Mouse (Mus musculus) neural tube, embryonic 13.5 days (tissue): Measurements from ENCODE around the gene Ap2b1. TPM values are rescaled to one million over a fixed set of nuclear protein-coding genes. Genes with fewer than 3 reads are reported as not detected.

Experiments
- ATAC-seq: fragments of 200-750 bp; cut with Nextera tagmentation; 2 replicates; pipeline ENCODE4 v1.8.0; 2017; ENCODE audit warnings: low read depth, mild to moderate bottlenecking, moderate TSS enrichment, moderate library complexity
- H3K27ac ChIP-seq: fragments of 300-500 bp; sonication (generic); replicated peaks from 2 replicates; pipeline ENCODE4 v1.5.1; 2015; ENCODE audit warnings: moderate library complexity, mild to moderate bottlenecking, inconsistent platforms
- H3K27me3 ChIP-seq: fragments of 300-500 bp; sonication (generic); 2 replicates; pipeline ENCODE4 v1.6.1; 2015; ENCODE audit warnings: mild to moderate bottlenecking, inconsistent platforms
- H3K36me3 ChIP-seq: fragments of 300-500 bp; sonication (generic); 2 replicates; pipeline ENCODE4 v1.6.1; 2015; ENCODE audit warnings: mild to moderate bottlenecking, inconsistent platforms
- H3K4me1 ChIP-seq: fragments of 300-500 bp; sonication (generic); replicated peaks from 2 replicates; pipeline ENCODE4 v1.6.1; 2015; ENCODE audit warnings: inconsistent platforms
- H3K4me2 ChIP-seq: fragments of 300-500 bp; sonication (generic); 2 replicates; pipeline ENCODE4 v1.6.1; 2015; ENCODE audit warnings: inconsistent platforms, mild to moderate bottlenecking, moderate library complexity
- H3K4me3 ChIP-seq: fragments of 300-500 bp; sonication (generic); 2 replicates; pipeline ENCODE4 v1.5.1; 2015; ENCODE audit warnings: mild to moderate bottlenecking, inconsistent platforms
- H3K9ac ChIP-seq: fragments of 300-500 bp; sonication (generic); 2 replicates; pipeline ENCODE4 v1.6.1; 2015; ENCODE audit warnings: moderate library complexity, mild to moderate bottlenecking, inconsistent platforms
- H3K9me3 ChIP-seq: fragments of 300-500 bp; sonication (generic); 2 replicates; pipeline ENCODE4 v1.6.1; 2016; ENCODE audit warnings: inconsistent platforms
- WGBS: fragments of 180-500 bp; shearing (Covaris S2); methylation state at CpG from one replicate; pipeline ENCODE4 v1.1.7; 2015; 5-methylcytosine and 5-hydroxymethylcytosine counted together
- polyA plus RNA-seq: library from polyadenylated mRNA; unstranded; fragments of >200 nt; fragmentation: Nextera tagmentation; extraction: Ambion mirVana; gene quantifications from 2 replicates; pipeline ENCODE4 v1.2.1, GENCODE M21; 2015

The Ap2b1 gene
- polyA plus RNA-seq, 1 experiment from 2014 or later = 115 TPM

DNA sequence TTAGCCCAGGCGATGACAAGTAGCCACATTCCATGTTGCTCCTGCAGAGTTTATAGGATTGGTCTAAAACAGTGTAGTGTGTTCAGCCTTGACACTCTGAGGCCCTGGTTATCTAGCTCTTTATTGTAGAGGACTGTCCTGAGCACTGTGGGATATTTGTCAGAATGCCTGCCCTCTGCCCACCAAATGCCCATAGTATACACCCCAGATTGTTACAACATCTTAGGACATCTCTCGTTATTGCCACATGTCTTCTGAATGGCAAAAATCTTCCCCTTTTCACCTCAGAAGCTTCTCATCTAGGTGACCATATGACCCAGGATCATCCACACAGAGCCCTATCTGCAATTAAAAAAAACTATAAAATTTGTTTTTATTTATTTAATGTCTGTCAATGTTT, 133.7 kb downstream of the Ap2b1 start:
- H3K4me1 ChIP-seq = no peaks in the 10 kb centered on the region
- no peak overlapping the region for H3K4me3 ChIP-seq
- 67% methylated on average over 2 of the region's 2 CpGs for WGBS
- H3K9ac ChIP-seq = no peak overlapping the region
- H3K27ac ChIP-seq = no peak overlapping the region
- no peak overlapping the region for H3K4me2 ChIP-seq
- peaks cover 26% of the 10 kb centered on the region for H3K27me3 ChIP-seq
- no peak for ATAC-seq
- H3K36me3 ChIP-seq = no peaks in the 10 kb centered on the region
- H3K9me3 ChIP-seq = no peaks in the 10 kb centered on the region

DNA sequence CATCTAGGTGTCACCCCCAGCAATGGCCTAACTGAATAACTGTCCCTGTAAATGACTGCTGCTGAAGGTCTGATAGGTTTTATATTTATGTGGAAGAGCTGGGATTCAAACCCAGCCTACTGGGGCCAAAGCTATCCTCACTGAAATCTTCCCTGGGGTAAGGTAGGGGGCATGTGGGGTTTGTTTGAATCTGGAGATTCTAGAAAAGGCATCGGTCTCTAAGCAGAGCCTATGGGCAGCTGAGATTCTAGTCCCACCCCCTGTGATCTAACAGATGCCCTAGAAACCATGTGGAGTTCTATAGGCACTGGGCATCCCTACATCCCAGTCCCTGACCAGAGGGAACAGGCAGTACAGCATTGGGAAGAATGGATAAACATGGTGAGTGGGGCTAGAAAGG, 138.6 kb downstream of the Ap2b1 start, which contains the start of gene 1700020L24Rik:
1700020L24Rik (plus strand) TSS at position 301 of the 400 bp plus-strand sequence.
- H3K36me3 ChIP-seq = no peaks in the 10 kb centered on the region
- no peaks in the 10 kb centered on the region for H3K9me3 ChIP-seq

DNA sequence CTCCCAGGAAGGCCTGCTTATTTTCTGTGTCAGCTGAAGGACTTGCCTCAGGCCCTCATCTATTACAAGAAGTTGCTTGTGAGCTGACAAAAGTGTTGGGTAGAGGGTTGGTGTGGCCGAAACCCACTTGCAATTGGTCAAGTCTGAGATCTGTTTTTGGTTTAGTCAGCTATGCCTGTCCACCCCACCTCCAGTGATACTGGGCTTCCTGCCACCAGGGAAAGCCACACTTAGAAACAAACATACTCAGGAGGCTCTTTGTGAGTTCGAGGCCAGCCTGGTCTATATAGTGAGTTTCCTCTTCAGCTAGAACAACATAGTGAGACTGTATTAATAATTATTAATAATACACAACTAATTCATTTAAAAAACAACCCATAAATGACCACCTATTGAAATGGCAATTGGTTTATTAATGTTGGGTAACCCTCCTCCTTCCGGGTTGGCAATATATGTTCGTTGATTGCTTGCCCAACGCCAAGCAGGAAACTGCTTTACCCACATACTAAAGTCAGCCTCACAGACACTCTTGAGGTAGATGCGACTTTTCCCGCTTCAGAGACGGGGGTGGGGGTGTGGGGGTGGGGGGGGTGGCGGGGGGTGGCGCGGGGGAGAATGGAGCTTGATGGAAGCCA, 140.7 kb downstream of the Ap2b1 start:
- H3K9me3 ChIP-seq = no peaks in the 10 kb centered on the region
- WGBS = 34% methylated on average over 11 of the region's 11 CpGs

More for the DNA sequence above, 138.6 kb downstream of the Ap2b1 start, which contains the start of gene 1700020L24Rik:
- 86% methylated on average over 1 of the region's 1 CpGs for whole genome bisulfite sequencing
- H3K4me1 ChIP-seq = peaks cover 7% of the 10 kb centered on the region
- no peak within 1 kb of the TSS for H3K4me3 ChIP-seq
- H3K27ac ChIP-seq = no peak within 1 kb of the TSS
- H3K4me2 ChIP-seq = no peak within 1 kb of the TSS
- ATAC-seq = no peak
- no peak within 1 kb of the TSS for H3K9ac ChIP-seq
- peaks cover 27% of the 10 kb centered on the region for H3K27me3 ChIP-seq

DNA sequence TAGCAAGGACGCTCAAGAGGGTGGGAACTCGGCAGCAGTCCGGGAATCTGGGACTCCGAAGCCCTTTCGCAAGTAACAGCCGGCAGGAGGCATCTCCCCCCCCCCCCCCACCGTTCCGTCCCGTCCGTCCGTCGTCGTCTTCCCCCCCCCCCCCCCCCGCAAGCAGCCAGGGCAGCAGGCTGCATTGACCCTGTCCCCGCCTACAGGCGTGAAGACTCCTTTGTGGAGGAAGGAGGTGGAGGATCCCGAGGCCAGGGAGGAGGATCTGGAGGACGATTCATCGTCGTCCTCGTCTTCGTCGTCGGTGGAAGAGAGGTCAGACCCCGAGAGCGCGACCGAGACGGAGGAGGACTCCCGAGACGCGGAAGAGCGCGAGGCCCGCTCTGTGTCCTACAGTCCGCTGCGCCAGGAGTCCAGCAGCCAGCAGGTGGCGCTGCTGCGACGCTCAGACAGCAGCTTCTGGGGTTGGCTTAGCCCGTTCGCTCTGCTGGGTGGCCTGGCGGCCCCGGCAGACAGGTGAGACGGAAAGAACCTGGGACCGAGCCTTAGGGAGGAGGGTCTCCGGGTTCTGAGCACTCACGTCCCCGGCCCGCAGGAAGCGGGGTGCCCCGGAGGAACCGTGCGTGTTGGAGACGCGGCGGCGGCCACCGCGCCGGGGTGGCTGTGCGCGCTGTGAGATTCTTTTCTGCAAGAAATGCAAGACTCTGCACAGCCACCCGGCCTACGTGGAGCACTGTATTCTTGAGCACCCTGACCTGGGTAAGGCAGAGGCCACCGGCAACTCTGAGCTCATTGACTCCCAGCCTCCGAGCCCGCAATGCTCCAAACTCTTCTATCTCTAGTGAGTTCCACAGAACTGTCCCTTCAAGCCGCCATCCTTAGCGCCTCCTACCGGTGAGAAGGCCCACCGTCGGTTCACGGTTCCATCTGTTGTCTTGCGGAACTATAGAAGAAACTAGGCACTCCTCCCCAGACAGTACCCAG, 141.5 kb downstream of the Ap2b1 start:
- peak overlapping the region; percentile 58 for H3K4me3 ChIP-seq
- no peaks in the 10 kb centered on the region for H3K36me3 ChIP-seq
- H3K4me1 ChIP-seq = peaks cover 18% of the 10 kb centered on the region
- H3K9me3 ChIP-seq = no peaks in the 10 kb centered on the region
- H3K27me3 ChIP-seq = peaks cover 56% of the 10 kb centered on the region
- peak; percentile 95 for ATAC-seq
- H3K27ac ChIP-seq = no peak overlapping the region
- under 1% methylated on average over 63 of the region's 75 CpGs for WGBS
- H3K9ac ChIP-seq = peak overlapping the region; percentile 73
- peak overlapping the region; percentile 84 for H3K4me2 ChIP-seq

More for the DNA sequence above, 140.7 kb downstream of the Ap2b1 start:
- Histone ChIP-seq H3K4me1 (peaks cover 14% of the 10 kb centered on the region), H3K27me3 (peaks cover 48% of the 10 kb centered on the region), H3K9ac (peak overlapping the region; percentile 73), H3K4me3 (peak overlapping the region; percentile 58), H3K27ac (no peak overlapping the region), H3K36me3 (no peaks in the 10 kb centered on the region), H3K4me2 (peak overlapping the region; percentile 84)
- no peak for ATAC-seq

DNA sequence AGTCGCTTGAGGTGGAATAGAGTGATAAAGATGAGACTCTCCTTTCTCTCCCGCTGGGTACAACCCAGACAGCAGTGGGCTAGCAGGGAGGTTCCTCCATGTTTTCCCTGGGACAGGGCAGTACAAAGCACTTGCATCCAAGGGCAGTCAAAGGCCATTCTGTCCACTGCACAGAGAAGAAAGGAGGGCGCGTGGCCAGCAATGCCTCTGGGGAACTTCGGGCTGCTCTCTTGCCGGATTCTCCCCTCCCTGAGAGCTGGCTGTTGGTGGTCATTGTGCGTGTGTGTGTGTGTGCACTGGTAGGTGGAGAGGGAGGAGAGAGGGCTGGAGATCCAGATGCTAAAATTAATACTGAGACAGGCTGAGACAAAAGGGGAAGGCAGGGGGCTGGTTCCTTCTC, 142.4 kb downstream of the Ap2b1 start:
- Histone ChIP-seq H3K4me1 (peaks cover 18% of the 10 kb centered on the region), H3K27ac (no peak overlapping the region), H3K9ac (no peak overlapping the region), H3K27me3 (peaks cover 64% of the 10 kb centered on the region), H3K9me3 (no peaks in the 10 kb centered on the region), H3K4me2 (peak overlapping the region; percentile 84; the same call in 1 of the 2 replicates), H3K4me3 (no peak overlapping the region), H3K36me3 (no peaks in the 10 kb centered on the region)
- 39% methylated on average over 7 of the region's 7 CpGs for WGBS
- ATAC-seq = no peak

DNA sequence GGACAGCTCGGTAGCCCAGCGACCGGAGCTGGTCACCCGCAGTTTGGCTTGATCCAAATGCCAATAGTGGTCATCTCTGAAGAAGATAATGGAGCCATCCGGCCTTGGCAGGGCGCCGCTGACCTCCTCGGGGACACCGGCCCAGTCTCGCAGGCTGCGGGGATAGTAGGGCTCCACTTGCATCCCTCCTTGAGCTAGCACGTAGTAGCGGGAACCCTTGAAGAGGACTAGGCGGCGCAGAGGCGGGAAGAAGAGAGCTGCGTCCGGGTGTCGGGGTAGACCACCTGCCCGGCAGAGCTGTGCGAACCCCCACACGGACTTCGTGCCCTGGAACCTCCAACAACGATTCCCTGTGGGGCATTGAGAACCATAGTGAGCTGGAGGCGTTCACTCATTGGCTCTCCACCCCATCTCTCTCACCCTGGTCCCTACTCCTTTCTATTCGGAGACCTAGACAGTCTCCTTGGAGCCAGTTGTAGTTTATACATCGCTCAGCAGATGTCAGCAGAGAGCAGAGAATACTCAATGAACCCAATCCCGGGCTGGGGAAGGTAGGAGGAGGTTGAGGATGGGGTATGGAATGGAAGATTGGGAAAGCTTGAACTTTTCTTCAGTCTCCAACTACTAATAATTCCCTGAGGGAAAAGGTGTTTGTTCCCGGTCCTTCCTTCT, 143.9 kb downstream of the Ap2b1 start:
- H3K27me3 ChIP-seq = peaks cover 70% of the 10 kb centered on the region
- H3K36me3 ChIP-seq = no peaks in the 10 kb centered on the region
- ATAC-seq = peak; percentile 17; the same call in 1 of the 2 replicates
- peak overlapping the region; percentile 34; the same call in 1 of the 2 replicates for H3K9ac ChIP-seq
- H3K27ac ChIP-seq = no peak overlapping the region
- WGBS = 12% methylated on average over 29 of the region's 29 CpGs
- H3K4me1 ChIP-seq = peaks cover 23% of the 10 kb centered on the region
- no peaks in the 10 kb centered on the region for H3K9me3 ChIP-seq
- H3K4me2 ChIP-seq = peak overlapping the region; percentile 51
- peak overlapping the region; percentile 17 for H3K4me3 ChIP-seq

DNA sequence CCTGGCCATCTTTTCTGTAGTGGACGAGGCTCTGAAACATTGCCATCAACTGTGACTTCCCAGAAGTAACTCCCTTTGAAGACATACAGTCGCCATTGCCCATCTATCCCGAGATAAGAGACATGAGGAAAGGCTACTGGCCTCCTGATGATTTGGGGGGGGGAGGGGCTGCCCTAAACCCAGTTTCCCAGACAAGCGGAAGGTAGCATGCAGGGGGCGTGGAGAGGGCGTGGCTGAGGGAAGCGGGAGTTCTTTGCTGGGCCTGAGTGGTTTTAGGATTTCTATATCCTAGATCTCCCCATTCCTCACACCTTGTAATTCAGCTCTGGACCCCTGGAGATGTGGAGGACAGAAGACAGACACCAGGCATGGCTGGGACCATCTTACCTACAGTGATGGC, 145.0 kb downstream of the Ap2b1 start:
- H3K9ac ChIP-seq = no peak overlapping the region
- no peaks in the 10 kb centered on the region for H3K36me3 ChIP-seq
- no peak for ATAC-seq
- no peaks in the 10 kb centered on the region for H3K9me3 ChIP-seq
- H3K4me1 ChIP-seq = peaks cover 34% of the 10 kb centered on the region
- H3K27me3 ChIP-seq = peaks cover 65% of the 10 kb centered on the region
- WGBS = 6% methylated on average over 7 of the region's 7 CpGs
- H3K4me3 ChIP-seq = no peak overlapping the region
- no peak overlapping the region for H3K4me2 ChIP-seq
- H3K27ac ChIP-seq = no peak overlapping the region

DNA sequence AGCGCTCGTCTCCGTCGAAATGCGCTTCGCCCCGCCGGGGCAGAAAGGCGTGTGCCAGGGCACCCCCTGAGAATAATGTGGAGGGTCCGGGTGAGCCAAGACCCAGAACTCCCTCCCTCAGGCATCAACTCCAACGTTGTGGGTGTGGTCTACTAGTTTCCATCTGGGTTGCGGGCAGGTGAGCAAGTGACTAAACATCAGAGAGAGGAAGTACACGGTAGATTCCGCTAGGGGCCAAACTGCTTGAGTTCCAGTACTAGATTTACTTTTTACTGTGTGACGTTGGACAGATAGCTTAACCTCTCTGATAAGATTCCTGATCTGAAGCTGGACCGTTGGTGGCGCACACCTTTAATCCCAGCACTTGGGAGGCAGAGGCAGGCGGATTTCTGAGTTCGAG, 146.2 kb downstream of the Ap2b1 start:
- Histone ChIP-seq H3K36me3 (no peaks in the 10 kb centered on the region), H3K27ac (no peak overlapping the region), H3K4me1 (peaks cover 41% of the 10 kb centered on the region), H3K9me3 (no peaks in the 10 kb centered on the region), H3K9ac (no peak overlapping the region), H3K4me2 (peak overlapping the region; percentile 39), H3K27me3 (peaks cover 59% of the 10 kb centered on the region), H3K4me3 (peak overlapping the region; percentile 17)
- WGBS = 27% methylated on average over 19 of the region's 19 CpGs
- no peak for ATAC-seq

DNA sequence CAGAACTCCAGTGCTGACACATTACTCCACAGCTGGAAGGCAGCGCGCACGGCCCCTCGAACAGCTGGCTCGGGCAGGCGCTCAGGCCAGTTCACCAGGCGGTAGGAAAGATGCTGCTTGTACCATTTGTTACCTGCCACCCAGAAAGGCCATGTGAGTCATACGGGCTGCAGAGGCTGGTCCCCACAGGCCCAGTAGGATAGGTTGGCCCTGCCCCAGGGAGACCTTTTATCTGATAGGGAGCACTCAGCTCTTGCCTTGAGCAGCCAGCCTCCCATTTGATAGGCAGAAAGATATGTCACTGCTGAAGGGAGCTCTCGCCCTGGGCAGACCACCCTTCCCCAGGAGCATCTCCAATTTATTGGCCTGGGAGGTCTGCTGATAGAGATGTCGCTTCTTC, 148.8 kb downstream of the Ap2b1 start:
- Histone ChIP-seq H3K9ac (no peak overlapping the region), H3K36me3 (no peaks in the 10 kb centered on the region), H3K27ac (no peak overlapping the region), H3K4me3 (no peak overlapping the region), H3K9me3 (no peaks in the 10 kb centered on the region), H3K4me2 (no peak overlapping the region), H3K4me1 (peaks cover 32% of the 10 kb centered on the region), H3K27me3 (peaks cover 41% of the 10 kb centered on the region)
- ATAC-seq = no peak
- WGBS = 71% methylated on average over 10 of the region's 10 CpGs

DNA sequence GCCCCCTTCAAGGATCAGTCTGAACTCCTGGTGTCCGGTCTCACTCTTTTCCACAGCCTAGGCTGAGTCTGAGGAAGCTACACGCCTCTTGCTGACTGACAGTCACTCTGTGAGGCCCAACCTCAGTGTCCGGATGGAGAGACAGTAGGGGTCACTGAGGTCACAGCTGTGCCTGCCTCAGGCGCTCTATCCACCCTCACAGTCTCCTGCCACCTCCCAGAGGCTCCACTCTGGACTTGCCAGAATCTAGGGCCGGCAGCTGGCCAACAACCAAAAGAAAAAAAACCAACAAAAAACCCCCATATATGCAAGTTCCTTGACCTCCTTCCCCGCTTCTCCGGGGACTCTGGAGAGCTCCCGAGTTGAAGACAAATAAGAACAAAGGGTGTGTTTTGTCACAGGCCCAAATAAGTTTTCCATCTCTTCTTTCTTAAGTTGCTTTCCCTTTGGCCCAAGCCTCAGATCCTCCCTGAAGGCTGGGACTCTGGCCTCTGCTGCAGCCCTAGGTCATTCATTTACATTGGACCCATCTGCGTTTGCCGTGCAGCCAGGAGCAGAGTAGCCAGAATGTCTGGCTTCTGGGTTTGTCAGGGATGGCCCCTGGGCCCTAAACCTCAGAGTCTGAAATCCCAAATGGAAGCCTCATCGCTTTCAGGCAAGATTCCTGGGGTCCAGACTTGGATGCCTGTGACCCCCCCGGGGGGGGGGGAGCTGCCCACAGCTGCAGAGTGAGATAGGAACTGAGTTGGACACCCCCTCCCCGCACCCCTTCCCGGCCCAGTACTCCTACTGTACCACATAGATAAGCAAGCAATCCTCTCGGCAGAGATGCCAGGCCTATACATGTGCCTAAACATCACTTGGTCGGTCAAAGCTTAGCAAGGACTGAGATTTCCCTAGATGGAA, 149.4 kb downstream of the Ap2b1 start:
- Histone ChIP-seq H3K9me3 (no peaks in the 10 kb centered on the region), H3K27me3 (peaks cover 35% of the 10 kb centered on the region), H3K36me3 (no peaks in the 10 kb centered on the region), H3K9ac (no peak overlapping the region), H3K4me2 (no peak overlapping the region), H3K4me3 (no peak overlapping the region), H3K27ac (peak overlapping the region; percentile 56), H3K4me1 (peaks cover 29% of the 10 kb centered on the region)
- ATAC-seq = 0 out of 2 replicates have a peak, but pooled peaks have one; percentile 36
- WGBS = 45% methylated on average over 16 of the region's 16 CpGs

DNA sequence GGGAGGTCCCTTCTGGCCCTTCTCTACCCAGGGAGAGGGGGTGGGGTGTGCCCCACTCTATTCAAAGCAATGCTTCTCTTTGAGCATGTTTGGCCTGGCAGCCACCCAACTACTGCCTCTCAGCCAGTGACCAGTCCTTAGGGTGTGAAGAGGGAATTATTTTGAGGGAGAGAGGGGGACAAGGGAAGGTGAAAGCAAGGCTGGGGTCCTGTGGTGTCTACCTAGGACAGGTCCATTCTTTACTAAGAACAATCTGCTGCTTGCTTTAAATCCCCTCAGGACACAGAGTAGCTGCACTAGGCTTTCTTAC, 150.1 kb downstream of the Ap2b1 start:
- no peaks in the 10 kb centered on the region for H3K9me3 ChIP-seq
- H3K9ac ChIP-seq = no peak overlapping the region
- no peak; the same call in 1 of the 2 replicates for ATAC-seq
- no peaks in the 10 kb centered on the region for H3K36me3 ChIP-seq
- H3K27me3 ChIP-seq = peaks cover 29% of the 10 kb centered on the region
- H3K4me3 ChIP-seq = no peak overlapping the region
- peaks cover 29% of the 10 kb centered on the region for H3K4me1 ChIP-seq
- H3K27ac ChIP-seq = peak overlapping the region; percentile 61; the same call in 1 of the 2 replicates
- no peak overlapping the region for H3K4me2 ChIP-seq
